Comparison of ENCODE assay signal across 8 mouse cellular contexts in the genomic region with DNA sequence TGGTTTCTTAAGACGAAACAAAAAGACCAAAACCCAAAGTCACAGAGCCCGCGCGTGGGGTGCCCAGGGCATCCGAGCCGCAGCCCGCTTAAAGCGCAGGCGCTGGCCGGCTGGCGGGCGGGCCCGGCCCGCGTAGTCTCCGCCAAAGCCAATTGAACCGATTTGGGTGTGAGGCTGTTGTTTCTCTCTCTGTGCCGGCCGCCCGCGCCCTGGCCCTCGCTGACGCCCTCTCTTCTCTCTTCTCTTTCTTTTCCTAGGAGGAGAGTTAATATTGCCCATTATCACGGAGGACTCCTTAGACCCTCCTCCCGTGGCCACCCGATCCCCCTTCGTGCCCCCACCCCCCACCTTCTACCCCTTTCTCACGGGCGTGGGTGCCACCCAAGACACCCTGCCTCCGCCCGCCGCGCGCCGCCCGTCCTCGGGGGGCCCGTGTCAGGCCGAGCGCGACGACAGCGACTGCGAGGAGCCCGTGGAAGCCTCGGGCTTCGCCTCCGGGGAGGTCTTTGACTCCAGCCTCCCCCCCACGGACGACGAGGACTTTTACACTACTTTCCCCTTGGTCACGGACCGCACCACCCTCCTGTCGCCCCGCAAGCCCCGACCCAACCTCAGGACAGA. TPM values are rescaled to one million over a fixed set of nuclear protein-coding genes. Genes with fewer than 3 reads are reported as not detected.
DNase-seq lines count a peak whose midpoint lies in the region; ATAC-seq and TF ChIP-seq lines count a peak whose summit lies in the region.

No protein-coding gene starts in this region.

- H3K9ac ChIP-seq in heart, embryonic 15.5 days, result peak overlapping the region; percentile 28; the same call in 1 of the 2 replicates
- H3K9ac ChIP-seq in midbrain, embryonic 15.5 days, result peak overlapping the region; percentile 43

- peak overlapping the region; percentile 85 for H3K4me2 ChIP-seq in heart, embryonic 15.5 days
- H3K4me2 ChIP-seq in midbrain, embryonic 15.5 days, result peak overlapping the region; percentile 46

- ATAC-seq in heart, embryonic 15.5 days (replicated peaks; ENCODE audit: insufficient number of reproducible peaks, insufficient read depth, low FRiP score, low read depth), result 0 out of 2 replicates have a peak, but pooled peaks have one; percentile 5
- no peak for ATAC-seq in midbrain, embryonic 15.5 days (replicated peaks)
- ATAC-seq in frontal cortex, adult (ENCODE audit: low TSS enrichment), result no peak

- peak; percentile 47 to 52 for DNase-seq in left cerebral cortex, adult 2 months (ENCODE audit: extremely low spot score in 1 of 2, low spot score in 2 of 2)
- DNase-seq in left cerebral cortex, postnatal 14 days (ENCODE audit: low spot score in 2 of 2), result no peak
- DNase-seq in embryo, embryonic 10 days (ENCODE audit: low spot score), result peak; percentile 60
- DNase-seq in limb, embryonic 10.5 days (ENCODE audit: low spot score), result peak; percentile 67
- DNase-seq in thymus, adult 18-20 months, result no peak

- H3K4me1 ChIP-seq in heart, embryonic 15.5 days (replicated peaks), result peaks cover 23% of the 10 kb centered on the region
- H3K4me1 ChIP-seq in limb, embryonic 10.5 days, result peaks cover 36% of the 10 kb centered on the region
- peaks cover 56% of the 10 kb centered on the region for H3K4me1 ChIP-seq in midbrain, embryonic 15.5 days

- TF ChIP-seq CTCF in left cerebral cortex, adult 2 months (IDR thresholded peaks at IDR 0.05), result no peak

- peak overlapping the region; percentile 83 for H3K27ac ChIP-seq in left cerebral cortex, adult 2 months
- no peak overlapping the region for H3K27ac ChIP-seq in heart, embryonic 15.5 days
- peak overlapping the region; percentile 61 for H3K27ac ChIP-seq in limb, embryonic 10.5 days
- peak overlapping the region; percentile 64 for H3K27ac ChIP-seq in midbrain, embryonic 15.5 days

- no peaks in the 10 kb centered on the region for H3K36me3 ChIP-seq in heart, embryonic 15.5 days
- H3K36me3 ChIP-seq in limb, embryonic 10.5 days, result no peaks in the 10 kb centered on the region
- H3K36me3 ChIP-seq in midbrain, embryonic 15.5 days (replicated peaks), result peaks cover 9% of the 10 kb centered on the region

- intact Hi-C loops in left cerebral cortex, adult 2 months (cut with DNase I), result loop anchor here (1.0 kb wide), 1 partner anchor 27 kb away; no protein-coding TSS in a partner anchor
- intact Hi-C loops in left cerebral cortex, postnatal 14 days (cut with DNase I), result loop anchor here (5.0 kb wide), 1 partner anchor 34 kb away; no protein-coding TSS in a partner anchor

- under 1% methylated on average over 56 of the region's 56 CpGs for WGBS in heart, embryonic 15.5 days
- WGBS in limb, embryonic 10.5 days, result under 1% methylated on average over 56 of the region's 56 CpGs
- WGBS in midbrain, embryonic 15.5 days, result 2% methylated on average over 56 of the region's 56 CpGs

- H3K27me3 ChIP-seq in heart, embryonic 15.5 days, result peaks cover 69% of the 10 kb centered on the region
- H3K27me3 ChIP-seq in limb, embryonic 10.5 days (ENCODE audit: low read depth, poor library complexity, severe bottlenecking), result peaks cover 69% of the 10 kb centered on the region
- no peaks in the 10 kb centered on the region for H3K27me3 ChIP-seq in midbrain, embryonic 15.5 days (replicated peaks)

- no peaks in the 10 kb centered on the region for H3K9me3 ChIP-seq in heart, embryonic 15.5 days (replicated peaks)
- no peaks in the 10 kb centered on the region for H3K9me3 ChIP-seq in limb, embryonic 10.5 days (replicated peaks)
- H3K9me3 ChIP-seq in midbrain, embryonic 15.5 days, result no peaks in the 10 kb centered on the region

- peak overlapping the region; percentile 37 for H3K4me3 ChIP-seq in left cerebral cortex, adult 2 months
- H3K4me3 ChIP-seq in heart, embryonic 15.5 days, result peak overlapping the region; percentile 51
- peak overlapping the region; percentile 55 for H3K4me3 ChIP-seq in limb, embryonic 10.5 days
- H3K4me3 ChIP-seq in midbrain, embryonic 15.5 days, result peak overlapping the region; percentile 31

RNA-seq across cellular contexts. Expression of gene Slc22a12, which starts 11.7 kb away (rescaled TPM):
- total RNA-seq in left cerebral cortex, adult 2 months (2021), result under 1 TPM in 1 of 2 experiments, not detected in 1; 0.68 TPM
- total RNA-seq in left cerebral cortex, postnatal 14 days (2021), result under 1 TPM; 0.20 to 0.44 TPM
- not detected in 2 replicates for polyA plus RNA-seq in heart, embryonic 15.5 days (2015; fragmentation: Nextera tagmentation; extraction: Ambion mirVana)
- polyA plus RNA-seq in limb, embryonic 10.5 days (2016; fragmentation: Nextera tagmentation; extraction: Ambion mirVana), result not detected in 2 replicates
- 0.17 and 0.32 TPM in 2 replicates for polyA plus RNA-seq in midbrain, embryonic 15.5 days (2015; fragmentation: Nextera tagmentation; extraction: Ambion mirVana)

Comparison
In these comparisons a context has a peak if more than half of its experiments do, and no peak if none do; other contexts are left out.
1. DNase-seq: peak in left cerebral cortex, adult 2 months (2 of 2), embryo, embryonic 10 days (single experiment) and limb, embryonic 10.5 days (single experiment); none in left cerebral cortex, postnatal 14 days (0 of 2) and thymus, adult 18-20 months (0 of 2).
2. Peak in every context shown above with its lines, with median percentiles within 50 percentile points of each other: H3K4me3 ChIP-seq.